Mouse (Mus musculus): Measurements from ENCODE around the gene Dgki. TPM values are rescaled to one million over a fixed set of nuclear protein-coding genes. Genes with fewer than 3 reads are reported as not detected.

Gene Dgki
- polyA plus RNA-seq, 1 experiment from 2014 or later: 7.6 TPM

DNA sequence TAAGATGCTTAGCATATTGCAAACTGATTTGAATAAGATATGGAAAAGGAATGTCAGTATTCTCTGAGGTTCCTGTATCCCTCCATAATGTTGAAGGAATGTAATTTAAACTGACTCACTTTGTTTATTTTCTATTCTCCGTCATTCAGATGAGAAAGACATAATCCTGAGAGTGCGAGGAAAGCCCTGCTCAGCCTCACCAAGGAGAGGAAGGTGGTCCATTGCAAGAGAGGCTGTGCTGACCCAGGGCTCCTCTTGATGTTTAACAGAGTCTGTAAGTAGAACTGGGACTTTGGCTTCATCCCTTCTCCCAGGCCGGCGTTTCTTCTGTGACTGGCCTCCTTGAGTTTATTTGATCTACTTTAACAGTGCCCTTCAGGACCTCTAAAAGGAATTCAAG lies 423.6 kb downstream of the Dgki start:
- ATAC-seq: no peak
- H3K36me3 ChIP-seq (ENCODE audit: control insufficient read depth, insufficient read depth, low read length): no peaks in the 10 kb centered on the region
- H3K9ac ChIP-seq (ENCODE audit: low read depth, low read length): no peak overlapping the region
- WGBS: 26% methylated on average over 4 of the region's 4 CpGs
- no peaks in the 10 kb centered on the region for H3K9me3 ChIP-seq (replicated peaks; ENCODE audit: control insufficient read depth, low read length, poor library complexity, severe bottlenecking)
- peak overlapping the region; percentile 53; the same call in 1 of the 2 replicates for H3K27ac ChIP-seq (ENCODE audit: low read length)
- peaks cover 21% of the 10 kb centered on the region for H3K4me1 ChIP-seq (ENCODE audit: control insufficient read depth, insufficient read depth, low read length)
- no peak overlapping the region for H3K4me2 ChIP-seq (ENCODE audit: low read length)
- no peaks in the 10 kb centered on the region for H3K27me3 ChIP-seq (ENCODE audit: control insufficient read depth, insufficient read depth, low read depth, low read length)
- no peak overlapping the region for H3K4me3 ChIP-seq (ENCODE audit: low read depth, low read length)

DNA sequence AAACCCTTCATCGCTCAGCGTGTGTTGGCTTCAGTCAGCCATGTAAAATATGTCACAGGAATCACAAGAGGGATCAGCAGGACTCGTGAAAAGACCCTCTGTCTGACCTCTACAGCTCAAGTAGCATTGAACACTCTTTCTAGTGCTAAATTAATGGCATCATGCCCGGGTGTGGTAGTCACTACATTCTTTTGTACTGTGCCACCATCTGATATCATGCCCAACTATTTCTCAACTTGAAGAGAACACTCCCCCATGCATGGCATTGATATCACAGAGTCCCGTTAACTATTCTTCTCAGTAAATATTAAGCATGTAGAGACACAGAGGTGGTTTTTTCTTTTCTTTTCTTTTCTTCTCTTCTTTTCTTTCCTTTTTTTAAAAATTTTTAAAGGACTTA lies 424.1 kb downstream of the Dgki start:
- no peak for ATAC-seq
- no peak overlapping the region for H3K9ac ChIP-seq (ENCODE audit: low read depth, low read length)
- no peak overlapping the region for H3K4me2 ChIP-seq (ENCODE audit: low read length)
- no peaks in the 10 kb centered on the region for H3K9me3 ChIP-seq (replicated peaks; ENCODE audit: control insufficient read depth, low read length, poor library complexity, severe bottlenecking)
- 30% methylated on average over 5 of the region's 5 CpGs for WGBS
- no peak overlapping the region for H3K4me3 ChIP-seq (ENCODE audit: low read depth, low read length)
- no peaks in the 10 kb centered on the region for H3K27me3 ChIP-seq (ENCODE audit: control insufficient read depth, insufficient read depth, low read depth, low read length)
- no peaks in the 10 kb centered on the region for H3K36me3 ChIP-seq (ENCODE audit: control insufficient read depth, insufficient read depth, low read length)
- peaks cover 18% of the 10 kb centered on the region for H3K4me1 ChIP-seq (ENCODE audit: control insufficient read depth, insufficient read depth, low read length)
- 0 out of 2 replicates have a peak overlapping the region, but pooled peaks have one; percentile 11 for H3K27ac ChIP-seq (ENCODE audit: low read length)

DNA sequence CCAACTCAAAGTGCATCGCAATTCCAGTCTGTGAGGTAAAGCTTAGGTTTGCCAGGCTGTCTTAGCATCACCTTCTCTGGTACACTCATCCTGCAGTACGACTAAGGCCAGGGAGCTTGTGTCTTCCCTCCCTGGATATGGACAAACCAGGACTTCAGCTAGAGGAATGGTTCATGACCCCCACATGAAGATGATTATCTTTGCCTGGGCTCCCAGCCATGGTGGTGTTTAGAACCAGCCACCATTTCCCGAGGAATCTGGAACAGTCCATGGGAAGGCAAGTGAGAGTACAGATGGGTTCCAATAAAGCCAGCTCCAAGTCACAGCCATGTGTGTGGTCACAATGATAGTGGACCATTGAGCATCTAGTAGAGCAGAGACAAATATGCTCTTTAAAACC lies 427.1 kb downstream of the Dgki start:
- H3K9me3 ChIP-seq (replicated peaks; ENCODE audit: control insufficient read depth, low read length, poor library complexity, severe bottlenecking): no peaks in the 10 kb centered on the region
- no peaks in the 10 kb centered on the region for H3K36me3 ChIP-seq (ENCODE audit: control insufficient read depth, insufficient read depth, low read length)
- H3K9ac ChIP-seq (ENCODE audit: low read depth, low read length): no peak overlapping the region
- no peak for ATAC-seq
- H3K4me1 ChIP-seq (ENCODE audit: control insufficient read depth, insufficient read depth, low read length): peaks cover 10% of the 10 kb centered on the region; the same call in 1 of the 2 replicates
- H3K27me3 ChIP-seq (ENCODE audit: control insufficient read depth, insufficient read depth, low read depth, low read length): no peaks in the 10 kb centered on the region
- WGBS: 84% methylated on average over 3 of the region's 3 CpGs
- H3K27ac ChIP-seq (ENCODE audit: low read length): no peak overlapping the region
- H3K4me3 ChIP-seq (ENCODE audit: low read depth, low read length): no peak overlapping the region
- H3K4me2 ChIP-seq (ENCODE audit: low read length): no peak overlapping the region

DNA sequence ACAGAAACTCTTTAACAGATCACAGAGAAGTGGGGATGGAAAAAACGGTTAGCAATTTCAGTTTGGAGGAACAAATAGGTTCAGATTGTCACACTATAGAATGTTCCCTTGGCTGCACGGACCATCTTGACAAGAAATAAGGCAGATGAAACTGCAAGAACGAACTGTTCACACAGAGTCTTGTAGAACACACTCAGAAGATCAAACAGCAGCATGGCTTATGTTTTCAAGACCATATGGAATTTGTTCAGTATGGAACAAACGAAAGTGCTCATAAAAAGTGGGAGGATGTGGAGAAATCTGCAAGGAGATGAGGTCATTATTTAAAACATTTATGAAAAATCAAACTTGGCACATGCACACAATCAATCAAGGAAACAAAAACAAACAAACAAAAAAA lies 431.8 kb downstream of the Dgki start:
- Histone ChIP-seq H3K4me1 (ENCODE audit: control insufficient read depth, insufficient read depth, low read length) (no peaks in the 10 kb centered on the region), H3K4me3 (ENCODE audit: low read depth, low read length) (no peak overlapping the region), H3K27ac (ENCODE audit: low read length) (no peak overlapping the region), H3K9me3 (replicated peaks; ENCODE audit: control insufficient read depth, low read length, poor library complexity, severe bottlenecking) (no peaks in the 10 kb centered on the region), H3K36me3 (ENCODE audit: control insufficient read depth, insufficient read depth, low read length) (no peaks in the 10 kb centered on the region), H3K9ac (ENCODE audit: low read depth, low read length) (no peak overlapping the region), H3K4me2 (ENCODE audit: low read length) (no peak overlapping the region), H3K27me3 (ENCODE audit: control insufficient read depth, insufficient read depth, low read depth, low read length) (no peaks in the 10 kb centered on the region)
- no peak for ATAC-seq
- 73% methylated on average over 4 of the region's 4 CpGs for WGBS

DNA sequence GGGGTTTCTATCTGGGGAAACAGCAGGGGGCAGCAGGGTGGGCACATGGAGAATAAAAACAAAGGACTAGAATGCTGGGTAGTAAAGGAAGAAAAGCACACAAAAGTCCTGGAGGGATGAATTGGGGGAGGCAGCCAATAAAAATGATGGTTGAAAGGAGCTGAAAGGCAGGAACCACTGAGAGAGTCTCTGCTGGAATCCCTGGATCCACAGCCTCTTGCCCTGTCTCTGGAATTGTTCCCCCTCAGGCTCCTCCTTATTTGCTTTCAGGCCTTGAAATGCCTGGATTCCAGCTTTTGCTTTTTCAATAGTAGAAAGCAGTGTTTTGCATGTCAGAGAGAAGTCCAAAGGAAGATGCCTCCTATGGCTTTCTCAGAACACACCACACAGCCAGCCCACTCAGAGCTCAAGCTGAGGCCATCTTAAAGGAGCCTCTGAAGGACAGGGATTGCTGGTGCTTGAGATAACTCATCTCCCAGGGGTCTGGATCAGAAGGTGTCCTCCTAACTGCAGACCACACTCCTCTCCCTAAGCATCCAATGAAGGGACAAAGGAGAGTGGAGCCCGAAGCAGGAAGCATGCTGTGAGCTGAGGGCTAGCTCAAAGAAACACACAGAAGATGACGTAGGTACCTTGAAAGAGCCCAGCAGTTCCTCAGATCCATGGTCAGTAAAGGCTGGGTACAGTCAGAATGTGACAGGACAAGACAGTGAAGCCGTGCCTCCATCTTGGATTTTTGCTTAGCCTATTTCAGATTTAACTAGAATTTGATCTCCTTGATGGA lies 441.5 kb downstream of the Dgki start:
- peak overlapping the region; percentile 65 for H3K27ac ChIP-seq (ENCODE audit: low read length)
- no peaks in the 10 kb centered on the region for H3K9me3 ChIP-seq (replicated peaks; ENCODE audit: control insufficient read depth, low read length, poor library complexity, severe bottlenecking)
- H3K36me3 ChIP-seq (ENCODE audit: control insufficient read depth, insufficient read depth, low read length): 0 out of 2 replicates have a peak, but pooled peaks cover 2% of the 10 kb centered on the region
- H3K4me1 ChIP-seq (ENCODE audit: control insufficient read depth, insufficient read depth, low read length): peaks cover 3% of the 10 kb centered on the region
- 16% methylated on average over 3 of the region's 3 CpGs for WGBS
- H3K4me2 ChIP-seq (ENCODE audit: low read length): no peak overlapping the region
- peak; percentile 64 for ATAC-seq
- no peak overlapping the region for H3K9ac ChIP-seq (ENCODE audit: low read depth, low read length)
- H3K27me3 ChIP-seq (ENCODE audit: control insufficient read depth, insufficient read depth, low read depth, low read length): no peaks in the 10 kb centered on the region
- H3K4me3 ChIP-seq (ENCODE audit: low read depth, low read length): no peak overlapping the region

DNA sequence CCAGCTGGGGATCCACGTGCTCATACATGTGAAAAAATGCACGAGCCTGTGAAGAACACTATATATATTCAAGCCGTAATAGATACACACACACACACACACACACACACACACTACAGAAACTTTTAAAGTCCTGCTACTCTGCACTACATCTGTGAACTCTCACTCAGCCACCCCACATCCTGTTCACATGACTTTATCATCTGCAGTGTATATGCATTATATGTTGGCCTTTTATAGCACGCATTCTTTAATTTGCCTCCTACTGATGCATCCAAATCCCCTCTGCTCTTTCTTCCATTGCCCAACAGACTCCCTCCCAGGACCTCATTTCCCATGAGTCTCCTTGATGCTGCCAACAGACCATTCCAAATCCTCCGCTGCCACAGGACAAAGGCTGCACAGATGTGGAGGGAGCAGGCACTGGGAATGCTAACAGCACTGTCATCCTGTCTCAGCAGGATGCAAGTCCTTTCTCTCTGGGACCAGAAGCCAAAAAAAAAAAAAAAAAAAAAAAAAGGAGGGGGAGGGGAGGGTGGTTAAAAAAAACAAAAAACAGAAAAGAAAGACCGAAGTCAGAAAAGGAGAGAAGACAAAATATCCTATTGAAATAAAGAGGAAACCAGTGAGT lies 442.2 kb downstream of the Dgki start:
- H3K36me3 ChIP-seq (ENCODE audit: control insufficient read depth, insufficient read depth, low read length): no peaks in the 10 kb centered on the region
- 14% methylated on average over 6 of the region's 6 CpGs for WGBS
- peak; percentile 56; the same call in 1 of the 2 replicates for ATAC-seq
- H3K4me2 ChIP-seq (ENCODE audit: low read length): no peak overlapping the region
- H3K9me3 ChIP-seq (replicated peaks; ENCODE audit: control insufficient read depth, low read length, poor library complexity, severe bottlenecking): no peaks in the 10 kb centered on the region
- no peaks in the 10 kb centered on the region for H3K27me3 ChIP-seq (ENCODE audit: control insufficient read depth, insufficient read depth, low read depth, low read length)
- H3K4me3 ChIP-seq (ENCODE audit: low read depth, low read length): no peak overlapping the region
- H3K4me1 ChIP-seq (ENCODE audit: control insufficient read depth, insufficient read depth, low read length): peaks cover 3% of the 10 kb centered on the region
- no peak overlapping the region for H3K9ac ChIP-seq (ENCODE audit: low read depth, low read length)
- peak overlapping the region; percentile 33; the same call in 1 of the 2 replicates for H3K27ac ChIP-seq (ENCODE audit: low read length)

DNA sequence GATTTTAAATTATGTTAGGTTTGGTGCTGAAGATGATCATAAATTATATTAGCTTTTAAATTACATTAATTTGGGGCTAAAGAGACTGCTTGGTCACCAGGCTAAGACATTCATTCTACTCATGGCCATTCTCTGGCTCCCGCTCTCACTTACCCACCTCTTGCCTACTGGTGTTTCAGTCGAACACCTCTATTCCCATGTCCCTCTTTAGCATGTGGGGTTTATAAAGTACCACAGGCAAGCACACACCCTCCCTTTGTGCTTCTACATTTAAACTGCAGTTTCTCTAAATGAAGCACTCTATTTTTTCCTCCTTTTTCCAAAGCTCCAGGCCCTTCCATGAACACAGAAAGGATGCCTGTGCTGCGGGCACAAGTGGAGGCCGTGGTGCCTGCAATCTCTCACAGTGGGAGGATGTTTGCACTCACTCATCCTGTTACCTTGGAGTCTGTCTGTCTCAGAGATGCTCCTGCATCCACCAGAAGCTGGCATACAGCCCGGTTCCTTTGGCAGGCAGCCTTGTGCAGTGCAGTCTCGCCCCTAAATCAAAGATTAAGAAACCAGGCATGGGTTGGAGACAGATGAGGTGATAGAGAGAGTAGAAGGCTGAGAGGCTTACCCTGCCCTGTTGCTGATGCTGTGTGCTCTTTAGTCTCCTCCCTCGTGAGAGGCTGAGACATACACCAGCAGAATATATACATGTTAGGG lies 449.4 kb downstream of the Dgki start:
- Histone ChIP-seq H3K27ac (ENCODE audit: low read length) (peak overlapping the region; percentile 14), H3K4me2 (ENCODE audit: low read length) (no peak overlapping the region), H3K9ac (ENCODE audit: low read depth, low read length) (no peak overlapping the region), H3K4me3 (ENCODE audit: low read depth, low read length) (no peak overlapping the region), H3K4me1 (ENCODE audit: control insufficient read depth, insufficient read depth, low read length) (peaks cover 3% of the 10 kb centered on the region), H3K9me3 (replicated peaks; ENCODE audit: control insufficient read depth, low read length, poor library complexity, severe bottlenecking) (no peaks in the 10 kb centered on the region), H3K27me3 (ENCODE audit: control insufficient read depth, insufficient read depth, low read depth, low read length) (no peaks in the 10 kb centered on the region), H3K36me3 (ENCODE audit: control insufficient read depth, insufficient read depth, low read length) (0 out of 2 replicates have a peak, but pooled peaks cover 7% of the 10 kb centered on the region)
- 57% methylated on average over 7 of the region's 7 CpGs for WGBS
- ATAC-seq: peak; percentile 94

DNA sequence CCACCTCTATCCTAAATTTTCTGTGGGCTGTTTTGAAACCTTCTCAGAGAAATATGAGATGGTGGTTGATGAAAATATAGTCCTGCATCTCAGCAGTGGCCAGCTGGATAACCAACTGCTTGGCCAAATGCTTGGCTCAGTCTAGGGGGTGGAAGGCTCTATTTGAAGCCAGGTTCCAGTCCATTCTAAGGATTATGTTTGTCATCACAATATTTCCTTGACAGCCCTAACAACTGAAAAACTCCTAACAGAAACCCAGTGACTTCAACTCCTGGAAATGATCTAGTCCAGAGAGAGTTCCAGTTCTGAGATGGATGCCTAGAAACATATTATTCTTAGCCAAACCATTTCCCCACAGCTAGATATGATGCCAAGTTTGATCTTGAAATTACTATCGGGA lies 454.7 kb downstream of the Dgki start:
- ATAC-seq: no peak
- Histone ChIP-seq H3K4me2 (ENCODE audit: low read length) (no peak overlapping the region), H3K9me3 (replicated peaks; ENCODE audit: control insufficient read depth, low read length, poor library complexity, severe bottlenecking) (no peaks in the 10 kb centered on the region), H3K27ac (ENCODE audit: low read length) (no peak overlapping the region), H3K36me3 (ENCODE audit: control insufficient read depth, insufficient read depth, low read length) (0 out of 2 replicates have a peak, but pooled peaks cover 5% of the 10 kb centered on the region), H3K9ac (ENCODE audit: low read depth, low read length) (no peak overlapping the region), H3K27me3 (ENCODE audit: control insufficient read depth, insufficient read depth, low read depth, low read length) (no peaks in the 10 kb centered on the region), H3K4me3 (ENCODE audit: low read depth, low read length) (no peak overlapping the region), H3K4me1 (ENCODE audit: control insufficient read depth, insufficient read depth, low read length) (no peaks in the 10 kb centered on the region)
- 93% methylated on average over 1 of the region's 1 CpGs for WGBS
